Mouse (Mus musculus) myocyte (in vitro differentiated cells): Measurements from ENCODE around the gene Nrp1.

Experiments used
- E2F4 ChIP-seq: IDR thresholded peaks from one replicate; pipeline ENCODE4 v1.6.1; 2011; ENCODE audit warnings: mild to moderate bottlenecking, control low read depth, moderate library complexity; ENCODE audit not compliant: insufficient read depth
- POLR2A ChIP-seq: IDR thresholded peaks from one replicate; pipeline ENCODE4 v1.6.1; 2011; ENCODE audit warnings: low read depth, mild to moderate bottlenecking, control low read depth, moderate library complexity; ENCODE audit not compliant: insufficient read length
- USF1 ChIP-seq: IDR thresholded peaks from one replicate; pipeline ENCODE4 v1.6.1; 2011; ENCODE audit warnings: low read depth, mild to moderate bottlenecking, control low read depth, moderate library complexity

GRCm38 (mm10) chr8:128547361-128547760 is 189.0 kb downstream of the Nrp1 start:
- TF ChIP-seq E2F4 = no peak
- TF ChIP-seq POLR2A = no peak
- no peak for TF ChIP-seq USF1
